Mouse (Mus musculus): Measurements from ENCODE around the gene Ints1. TPM values are rescaled to one million over a fixed set of nuclear protein-coding genes. Genes with fewer than 3 reads are reported as not detected.
"Not testable (repeated sequence)": the region's sequence is repeated elsewhere in the genome, so short reads cannot be mapped to it uniquely, and the experiment has no call there.

Ints1 gene
- total and polyA plus RNA-seq, 2 experiments from 2014 or later, result 22.4 to 119 TPM

DNA sequence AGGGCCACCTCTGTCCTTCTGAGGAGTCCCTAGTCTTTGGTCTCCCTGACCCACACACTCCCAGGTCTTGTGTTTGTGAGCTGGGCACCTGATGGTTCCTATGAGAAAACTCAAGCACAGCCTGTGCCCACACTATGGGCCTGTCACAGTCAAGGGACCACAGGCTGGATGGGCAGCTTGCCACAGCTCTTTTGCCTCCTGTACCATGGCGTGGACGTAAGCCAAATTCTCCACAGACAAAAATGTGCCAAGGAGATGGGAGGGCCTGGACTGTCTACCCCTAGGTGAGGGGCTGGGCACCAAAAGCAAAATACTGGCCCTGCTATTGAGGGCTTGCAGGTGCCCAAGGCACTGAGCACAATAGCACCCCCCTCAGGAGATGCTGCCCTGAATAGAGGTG lies 18.9 kb downstream of the Ints1 start:
- WGBS, result 67% methylated on average over 2 of the region's 2 CpGs
- H3K36me3 ChIP-seq (ENCODE audit: insufficient read depth), result peaks cover 95% of the 10 kb centered on the region
- H3K27me3 ChIP-seq (ENCODE audit: insufficient read depth, low read length), result no peaks in the 10 kb centered on the region
- H3K9me3 ChIP-seq (ENCODE audit: low read length), result no peaks in the 10 kb centered on the region
- no peak for ATAC-seq
- no peak for TF ChIP-seq CTCF (IDR thresholded peaks at IDR 0.05; ENCODE audit: low read depth)
- no peak overlapping the region for H3K4me3 ChIP-seq (ENCODE audit: low read depth, low read length)
- no peaks in the 10 kb centered on the region for H3K4me1 ChIP-seq (ENCODE audit: insufficient read depth)
- H3K27ac ChIP-seq (ENCODE audit: low read depth, low read length), result no peak overlapping the region
- no peak overlapping the region for H3K4me2 ChIP-seq (ENCODE audit: low read depth)
- H3K9ac ChIP-seq, result no peak overlapping the region
- DNase-seq, result no peak

DNA sequence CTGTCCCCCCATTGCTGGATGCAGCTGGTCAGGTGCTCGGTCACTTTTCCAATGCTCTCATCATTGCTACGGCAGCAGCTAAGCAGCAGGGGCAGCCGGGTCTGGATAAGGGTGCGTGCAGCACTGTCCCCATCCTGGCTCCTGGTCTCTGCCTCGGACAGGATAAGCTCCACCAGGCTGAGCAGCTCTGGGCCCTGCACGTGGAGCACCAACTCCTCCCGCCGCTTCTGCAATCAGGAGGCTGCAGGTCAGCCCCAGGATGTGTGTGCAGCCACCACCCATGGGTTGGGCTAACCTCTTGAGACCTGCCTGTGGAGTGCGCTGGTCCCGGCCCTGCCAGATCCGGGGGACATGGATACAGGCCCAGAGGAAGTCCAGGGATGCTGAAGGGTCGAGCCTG lies 19.3 kb downstream of the Ints1 start:
- no peak overlapping the region for H3K27ac ChIP-seq (ENCODE audit: low read depth, low read length)
- no peak overlapping the region for H3K4me2 ChIP-seq (ENCODE audit: low read depth)
- no peaks in the 10 kb centered on the region for H3K9me3 ChIP-seq (ENCODE audit: low read length)
- H3K36me3 ChIP-seq (ENCODE audit: insufficient read depth), result peaks cover 95% of the 10 kb centered on the region
- H3K9ac ChIP-seq, result no peak overlapping the region
- no peak for ATAC-seq
- no peaks in the 10 kb centered on the region for H3K27me3 ChIP-seq (ENCODE audit: insufficient read depth, low read length)
- 92% methylated on average over 12 of the region's 12 CpGs for WGBS
- H3K4me3 ChIP-seq (ENCODE audit: low read depth, low read length), result no peak overlapping the region
- no peak for TF ChIP-seq CTCF (IDR thresholded peaks at IDR 0.05; ENCODE audit: low read depth)
- DNase-seq, result no peak
- no peaks in the 10 kb centered on the region for H3K4me1 ChIP-seq (ENCODE audit: insufficient read depth)

DNA sequence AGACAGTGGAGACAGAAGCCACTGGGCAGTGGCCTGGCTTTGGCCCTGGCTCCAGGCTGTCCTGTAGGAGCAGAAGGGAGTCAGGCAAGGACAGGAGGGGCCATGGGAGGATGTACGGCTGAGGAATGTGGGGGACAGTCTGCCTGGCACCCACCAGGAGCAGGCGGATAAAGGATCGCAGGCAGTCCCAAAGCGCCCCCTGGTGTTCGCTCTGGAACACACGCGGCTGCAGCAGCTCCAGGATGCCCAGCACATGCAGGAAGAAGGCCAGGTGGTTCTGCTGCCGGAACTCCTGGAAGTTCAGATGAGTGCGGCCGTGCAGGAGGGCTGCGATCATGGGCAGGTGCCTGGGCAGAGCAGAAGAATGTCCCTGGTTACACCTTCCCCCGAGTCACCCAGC lies 20.7 kb downstream of the Ints1 start:
- Histone ChIP-seq H3K27me3 (ENCODE audit: insufficient read depth, low read length) (no peaks in the 10 kb centered on the region), H3K36me3 (ENCODE audit: insufficient read depth) (peaks cover 94% of the 10 kb centered on the region), H3K4me1 (ENCODE audit: insufficient read depth) (no peaks in the 10 kb centered on the region), H3K4me2 (ENCODE audit: low read depth) (no peak overlapping the region), H3K27ac (ENCODE audit: low read depth, low read length) (no peak overlapping the region), H3K9ac (no peak overlapping the region), H3K9me3 (ENCODE audit: low read length) (no peaks in the 10 kb centered on the region), H3K4me3 (ENCODE audit: low read depth, low read length) (no peak overlapping the region)
- TF ChIP-seq CTCF (IDR thresholded peaks at IDR 0.05; ENCODE audit: low read depth), result peak; percentile 85
- peak; percentile 76 for DNase-seq
- WGBS, result 39% methylated on average over 12 of the region's 12 CpGs
- ATAC-seq, result peak; percentile 42; the same call in 1 of the 2 replicates

DNA sequence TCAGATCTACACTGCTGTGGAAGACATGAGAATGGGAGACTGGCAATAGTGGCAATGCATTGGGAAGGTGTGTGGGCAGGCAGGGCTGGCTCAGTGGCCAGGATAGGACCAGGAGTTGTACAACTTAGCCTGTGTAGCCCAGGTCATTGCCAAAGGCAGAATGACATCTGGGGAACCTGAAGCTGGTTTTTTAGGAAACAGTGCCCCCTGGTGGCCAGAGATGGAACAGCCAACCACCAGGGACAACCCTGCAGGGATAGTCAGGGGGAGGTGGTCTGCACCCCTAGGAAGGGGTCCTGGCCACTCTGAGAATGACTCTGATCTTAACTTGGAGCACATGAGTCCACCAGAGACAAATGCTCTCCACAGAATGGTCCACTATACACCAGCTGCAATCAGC lies 24.9 kb downstream of the Ints1 start:
- Histone ChIP-seq H3K27ac (ENCODE audit: low read depth, low read length) (no peak overlapping the region), H3K27me3 (ENCODE audit: insufficient read depth, low read length) (no peaks in the 10 kb centered on the region), H3K9ac (no peak overlapping the region), H3K9me3 (ENCODE audit: low read length) (no peaks in the 10 kb centered on the region), H3K4me2 (ENCODE audit: low read depth) (no peak overlapping the region), H3K4me3 (ENCODE audit: low read depth, low read length) (no peak overlapping the region), H3K4me1 (ENCODE audit: insufficient read depth) (no peaks in the 10 kb centered on the region), H3K36me3 (ENCODE audit: insufficient read depth) (peaks cover 53% of the 10 kb centered on the region)
- DNase-seq, result peak; percentile 82
- peak; percentile 69 for ATAC-seq
- peak; percentile 95 for TF ChIP-seq CTCF (IDR thresholded peaks at IDR 0.05; ENCODE audit: low read depth)

DNA sequence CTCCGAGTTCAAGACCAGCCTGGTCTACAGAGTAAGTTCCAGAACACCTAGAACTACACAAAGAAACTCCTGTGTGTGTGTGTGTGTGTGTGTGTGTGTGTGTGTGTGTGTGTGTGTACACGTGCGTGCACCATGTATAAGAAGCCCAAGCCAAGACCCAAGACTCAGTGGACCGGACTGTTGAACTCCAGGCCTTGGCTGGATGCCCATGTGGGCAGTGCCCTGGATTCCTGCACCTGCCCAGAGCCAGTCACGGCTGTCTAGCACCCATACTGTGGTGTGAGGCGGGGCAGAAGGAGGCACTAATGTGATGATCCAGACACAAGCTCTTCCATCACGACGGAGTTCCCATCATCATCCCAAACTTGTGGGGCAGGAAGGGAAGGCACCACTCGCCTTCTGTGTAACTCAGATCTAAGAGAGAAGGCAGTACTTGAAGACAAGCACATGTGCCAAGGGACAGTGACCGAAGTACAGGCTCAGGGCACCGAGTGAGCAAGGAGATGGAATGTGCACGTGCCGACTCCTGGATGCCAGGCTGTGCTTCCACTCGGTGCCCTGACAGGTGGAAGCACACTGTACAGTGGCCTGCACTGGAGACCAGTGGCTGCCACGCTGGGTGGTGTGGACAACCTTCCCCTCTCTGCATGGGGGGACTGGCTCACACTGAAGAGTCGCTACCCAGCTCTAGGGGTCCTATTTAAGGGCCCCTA lies 25.9 kb downstream of the Ints1 start:
- DNase-seq (no peak), ATAC-seq (no peak)
- no peak overlapping the region for H3K27ac ChIP-seq (ENCODE audit: low read depth, low read length)
- no peaks in the 10 kb centered on the region for H3K4me1 ChIP-seq (ENCODE audit: insufficient read depth)
- TF ChIP-seq CTCF (IDR thresholded peaks at IDR 0.05; ENCODE audit: low read depth), result no peak
- no peak overlapping the region for H3K4me2 ChIP-seq (ENCODE audit: low read depth)
- 80% methylated on average over 16 of the region's 16 CpGs for WGBS
- H3K36me3 ChIP-seq (ENCODE audit: insufficient read depth), result peaks cover 44% of the 10 kb centered on the region
- H3K27me3 ChIP-seq (ENCODE audit: insufficient read depth, low read length), result no peaks in the 10 kb centered on the region; the same call in 1 of the 2 replicates
- H3K9me3 ChIP-seq (ENCODE audit: low read length), result no peaks in the 10 kb centered on the region
- no peak overlapping the region for H3K4me3 ChIP-seq (ENCODE audit: low read depth, low read length)
- no peak overlapping the region for H3K9ac ChIP-seq

DNA sequence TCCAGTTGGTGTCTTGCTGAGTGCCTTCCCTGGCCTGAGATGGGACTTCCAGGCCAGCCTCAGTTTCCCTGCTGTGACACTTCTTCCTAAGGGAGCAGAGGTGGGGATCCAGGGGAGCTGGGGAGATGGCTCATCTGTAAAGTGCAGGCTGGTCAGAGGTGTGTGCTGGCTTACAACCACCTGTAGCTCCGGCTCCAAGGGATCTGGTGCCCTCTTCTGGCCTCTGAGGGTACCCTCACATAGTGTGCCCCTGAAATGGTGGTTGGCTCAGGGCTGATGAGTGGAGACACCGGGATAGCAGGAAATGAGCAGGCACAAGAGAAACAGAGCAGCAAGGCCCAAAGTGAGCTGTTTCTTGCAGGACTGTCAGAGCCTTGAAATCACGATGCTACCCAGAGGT lies 29.7 kb downstream of the Ints1 start:
- peak; percentile 67 for ATAC-seq

DNA sequence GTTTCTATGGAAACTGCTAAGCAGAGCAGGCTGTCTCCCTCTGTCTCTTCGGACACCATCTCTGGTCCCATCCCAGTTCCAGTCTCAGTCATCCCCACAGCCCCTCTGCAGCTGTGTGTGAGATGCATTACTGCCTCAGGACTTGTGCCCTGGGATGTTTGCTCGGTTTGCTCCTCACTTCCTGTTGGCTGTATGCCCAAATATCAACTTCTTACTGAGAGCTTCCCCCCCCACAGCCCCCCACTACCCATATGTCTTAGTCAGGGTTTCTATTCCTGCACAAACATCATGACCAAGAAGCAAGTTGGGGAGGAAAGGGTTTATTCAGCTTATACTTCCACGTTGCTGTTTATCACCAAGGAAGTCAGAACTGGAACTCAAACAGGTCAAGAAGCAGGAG lies 32.8 kb downstream of the Ints1 start:
- H3K4me2 ChIP-seq (ENCODE audit: low read depth); H3K27ac ChIP-seq (ENCODE audit: low read depth, low read length); H3K27me3 ChIP-seq (ENCODE audit: insufficient read depth, low read length); H3K9me3 ChIP-seq (ENCODE audit: low read length); H3K4me1 ChIP-seq (ENCODE audit: insufficient read depth); H3K9ac ChIP-seq; H3K4me3 ChIP-seq (ENCODE audit: low read depth, low read length); DNase-seq; H3K36me3 ChIP-seq (ENCODE audit: insufficient read depth); ATAC-seq: not testable (repeated sequence)
- WGBS, result 46% methylated on average over 3 of the region's 3 CpGs

More for the DNA sequence above, 29.7 kb downstream of the Ints1 start:
- H3K27me3 ChIP-seq (ENCODE audit: insufficient read depth, low read length), result no peaks in the 10 kb centered on the region; the same call in 1 of the 2 replicates
- no peak overlapping the region for H3K4me3 ChIP-seq (ENCODE audit: low read depth, low read length)
- DNase-seq, result peak; percentile 33
- H3K36me3 ChIP-seq (ENCODE audit: insufficient read depth), result peaks cover 8% of the 10 kb centered on the region
- H3K27ac ChIP-seq (ENCODE audit: low read depth, low read length), result no peak overlapping the region
- H3K4me2 ChIP-seq (ENCODE audit: low read depth), result no peak overlapping the region
- H3K9ac ChIP-seq, result no peak overlapping the region
- no peaks in the 10 kb centered on the region for H3K9me3 ChIP-seq (ENCODE audit: low read length)
- WGBS, result 7% methylated on average over 3 of the region's 3 CpGs
- TF ChIP-seq CTCF (IDR thresholded peaks at IDR 0.05; ENCODE audit: low read depth), result peak; percentile 75
- no peaks in the 10 kb centered on the region for H3K4me1 ChIP-seq (ENCODE audit: insufficient read depth)
